Mouse (Mus musculus): ENCODE results near the gene Dst. TPM values are rescaled to one million over a fixed set of nuclear protein-coding genes. Genes with fewer than 3 reads are reported as not detected.
"Not testable (repeated sequence)": the region's sequence is repeated elsewhere in the genome, so short reads cannot be mapped to it uniquely, and the experiment has no call there.

The Dst gene
- polyA plus RNA-seq, 1 experiment from 2014 or later = 49.1 TPM

GRCm38 (mm10) chr1:34056658-34057057 is 148.6 kb downstream of the Dst start:
- Histone ChIP-seq H3K4me3 (no peak overlapping the region), H3K36me3 (no peaks in the 10 kb centered on the region), H3K4me1 (peaks cover 25% of the 10 kb centered on the region), H3K27me3 (replicated peaks) (no peaks in the 10 kb centered on the region), H3K27ac (no peak overlapping the region), H3K9ac (no peak overlapping the region), H3K4me2 (replicated peaks) (no peak overlapping the region), H3K9me3 (no peaks in the 10 kb centered on the region)
- ATAC-seq (ENCODE audit: low FRiP score, low read depth) = no peak
- 93% methylated on average over 14 of the region's 14 CpGs for WGBS

GRCm38 (mm10) chr1:34059231-34059630 is 151.2 kb downstream of the Dst start:
- H3K4me2 ChIP-seq (replicated peaks) = no peak overlapping the region
- no peak overlapping the region for H3K4me3 ChIP-seq
- no peak for ATAC-seq (ENCODE audit: low FRiP score, low read depth)
- H3K27ac ChIP-seq = no peak overlapping the region
- 95% methylated on average over 12 of the region's 12 CpGs for WGBS
- H3K4me1 ChIP-seq = peaks cover 27% of the 10 kb centered on the region
- no peak overlapping the region for H3K9ac ChIP-seq
- no peaks in the 10 kb centered on the region for H3K36me3 ChIP-seq
- no peaks in the 10 kb centered on the region for H3K9me3 ChIP-seq
- no peaks in the 10 kb centered on the region for H3K27me3 ChIP-seq (replicated peaks)

- Histone ChIP-seq H3K36me3 (no peaks in the 10 kb centered on the region), H3K4me3 (no peak overlapping the region), H3K9me3 (no peaks in the 10 kb centered on the region), H3K27ac (no peak overlapping the region), H3K4me1 (peaks cover 27% of the 10 kb centered on the region), H3K27me3 (replicated peaks) (no peaks in the 10 kb centered on the region), H3K9ac (no peak overlapping the region), H3K4me2 (replicated peaks) (peak overlapping the region; percentile 39)
- 8% methylated on average over 6 of the region's 6 CpGs for WGBS
- ATAC-seq (ENCODE audit: low FRiP score, low read depth) = peak; percentile 52
Measured at GRCm38 (mm10) chr1:34060446-34060845, 152.4 kb downstream of the Dst start.

GRCm38 (mm10) chr1:34061078-34061477 is 153.1 kb downstream of the Dst start:
- Histone ChIP-seq H3K4me1 (peaks cover 27% of the 10 kb centered on the region), H3K4me3 (no peak overlapping the region), H3K27me3 (replicated peaks) (no peaks in the 10 kb centered on the region), H3K27ac (no peak overlapping the region), H3K36me3 (no peaks in the 10 kb centered on the region), H3K4me2 (replicated peaks) (no peak overlapping the region), H3K9ac (no peak overlapping the region), H3K9me3 (no peaks in the 10 kb centered on the region)
- WGBS = 26% methylated on average over 4 of the region's 4 CpGs
- ATAC-seq (ENCODE audit: low FRiP score, low read depth) = peak; percentile 75

GRCm38 (mm10) chr1:34061860-34062259 is 153.8 kb downstream of the Dst start:
- WGBS = 70% methylated on average over 1 of the region's 1 CpGs
- Histone ChIP-seq H3K36me3 (no peaks in the 10 kb centered on the region), H3K4me2 (replicated peaks) (no peak overlapping the region), H3K4me1 (peaks cover 27% of the 10 kb centered on the region), H3K27me3 (replicated peaks) (no peaks in the 10 kb centered on the region), H3K9ac (no peak overlapping the region), H3K4me3 (no peak overlapping the region), H3K27ac (no peak overlapping the region), H3K9me3 (no peaks in the 10 kb centered on the region)
- no peak for ATAC-seq (ENCODE audit: low FRiP score, low read depth)

- H3K27me3 ChIP-seq (replicated peaks) = no peaks in the 10 kb centered on the region
- H3K27ac ChIP-seq = no peak overlapping the region
- 73% methylated on average over 3 of the region's 3 CpGs for WGBS
- H3K36me3 ChIP-seq = no peaks in the 10 kb centered on the region
- H3K4me1 ChIP-seq = peaks cover 27% of the 10 kb centered on the region
- ATAC-seq (ENCODE audit: low FRiP score, low read depth) = no peak
- H3K9me3 ChIP-seq = no peaks in the 10 kb centered on the region
- no peak overlapping the region for H3K9ac ChIP-seq
- H3K4me2 ChIP-seq (replicated peaks) = no peak overlapping the region
- H3K4me3 ChIP-seq = no peak overlapping the region
Measured at GRCm38 (mm10) chr1:34063943-34064342, 155.9 kb downstream of the Dst start.

GRCm38 (mm10) chr1:34065551-34066048 is 157.6 kb downstream of the Dst start:
- Histone ChIP-seq H3K27me3 (replicated peaks) (no peaks in the 10 kb centered on the region), H3K36me3 (no peaks in the 10 kb centered on the region), H3K9ac (no peak overlapping the region), H3K4me3 (no peak overlapping the region), H3K27ac (no peak overlapping the region), H3K4me2 (replicated peaks) (no peak overlapping the region), H3K9me3 (no peaks in the 10 kb centered on the region), H3K4me1 (peaks cover 21% of the 10 kb centered on the region)
- WGBS = 68% methylated on average over 5 of the region's 5 CpGs
- ATAC-seq (ENCODE audit: low FRiP score, low read depth) = no peak

- not testable (repeated sequence) for H3K4me3 ChIP-seq; H3K27ac ChIP-seq; H3K9ac ChIP-seq; ATAC-seq (ENCODE audit: low FRiP score, low read depth); H3K27me3 ChIP-seq (replicated peaks); H3K4me2 ChIP-seq (replicated peaks); H3K36me3 ChIP-seq; H3K9me3 ChIP-seq
- H3K4me1 ChIP-seq = peaks cover 13% of the 10 kb centered on the region; the same call in 1 of the 2 replicates
- 95% methylated on average over 4 of the region's 4 CpGs for WGBS
Measured at GRCm38 (mm10) chr1:34066401-34066800, 158.4 kb downstream of the Dst start.

GRCm38 (mm10) chr1:34068341-34068740 is 160.3 kb downstream of the Dst start:
- no peaks in the 10 kb centered on the region for H3K9me3 ChIP-seq
- no peak overlapping the region for H3K9ac ChIP-seq
- no peak overlapping the region for H3K27ac ChIP-seq
- H3K4me3 ChIP-seq = no peak overlapping the region
- peaks cover under 1% of the 10 kb centered on the region; the same call in 1 of the 2 replicates for H3K4me1 ChIP-seq
- H3K4me2 ChIP-seq (replicated peaks) = no peak overlapping the region
- H3K27me3 ChIP-seq (replicated peaks) = no peaks in the 10 kb centered on the region
- H3K36me3 ChIP-seq = no peaks in the 10 kb centered on the region
- WGBS = 58% methylated on average over 5 of the region's 5 CpGs
- no peak for ATAC-seq (ENCODE audit: low FRiP score, low read depth)

- H3K9ac ChIP-seq = no peak overlapping the region
- H3K36me3 ChIP-seq = no peaks in the 10 kb centered on the region
- peaks cover 13% of the 10 kb centered on the region for H3K4me1 ChIP-seq
- 91% methylated on average over 10 of the region's 10 CpGs for WGBS
- no peaks in the 10 kb centered on the region for H3K9me3 ChIP-seq
- no peak for ATAC-seq (ENCODE audit: low FRiP score, low read depth)
- no peak overlapping the region for H3K27ac ChIP-seq
- H3K4me2 ChIP-seq (replicated peaks) = no peak overlapping the region
- H3K27me3 ChIP-seq (replicated peaks) = no peaks in the 10 kb centered on the region
- H3K4me3 ChIP-seq = no peak overlapping the region
Measured at GRCm38 (mm10) chr1:34069514-34070290, 161.7 kb downstream of the Dst start.

- Histone ChIP-seq H3K4me3 (no peak overlapping the region), H3K9me3 (no peaks in the 10 kb centered on the region), H3K27me3 (replicated peaks) (no peaks in the 10 kb centered on the region), H3K27ac (no peak overlapping the region), H3K9ac (no peak overlapping the region), H3K4me1 (peaks cover 18% of the 10 kb centered on the region), H3K36me3 (no peaks in the 10 kb centered on the region), H3K4me2 (replicated peaks) (no peak overlapping the region)
- WGBS = 84% methylated on average over 7 of the region's 7 CpGs
- ATAC-seq (ENCODE audit: low FRiP score, low read depth) = no peak
Measured at GRCm38 (mm10) chr1:34070474-34070873, 162.4 kb downstream of the Dst start.

GRCm38 (mm10) chr1:34070991-34071639 is 163.1 kb downstream of the Dst start:
- Histone ChIP-seq H3K4me2 (replicated peaks) (no peak overlapping the region), H3K9me3 (no peaks in the 10 kb centered on the region), H3K4me3 (no peak overlapping the region), H3K27ac (no peak overlapping the region), H3K36me3 (no peaks in the 10 kb centered on the region), H3K4me1 (peaks cover 18% of the 10 kb centered on the region), H3K9ac (no peak overlapping the region), H3K27me3 (replicated peaks) (no peaks in the 10 kb centered on the region)
- 77% methylated on average over 6 of the region's 6 CpGs for WGBS
- ATAC-seq (ENCODE audit: low FRiP score, low read depth) = no peak

Measured in neural tube, embryonic 12.5 days (tissue).